Mouse (Mus musculus) heart, embryonic 12.5 days (tissue): Measurements from ENCODE around the gene Wsb2. TPM values are rescaled to one million over a fixed set of nuclear protein-coding genes. Genes with fewer than 3 reads are reported as not detected.
A peak's percentile ranks its signal among the peaks of the same experiment; 100 is the strongest.

ENCODE experiments used
- ATAC-seq: fragments of 200-750 bp; cut with Nextera tagmentation; 2 replicates; pipeline ENCODE4 v1.8.0; 2017; ENCODE audit warnings: moderate TSS enrichment, moderate library complexity; ENCODE audit not compliant: insufficient number of reproducible peaks, low FRiP score
- H3K27ac ChIP-seq: fragments of 300-500 bp; sonication (generic); 2 replicates; pipeline ENCODE4 v1.5.1; 2016; ENCODE audit warnings: mild to moderate bottlenecking, moderate library complexity; ENCODE audit not compliant: poor library complexity, severe bottlenecking
- H3K27me3 ChIP-seq: fragments of 300-500 bp; sonication (generic); replicated peaks from 2 replicates; pipeline ENCODE4 v1.6.1; 2016; ENCODE audit warnings: mild to moderate bottlenecking, moderate library complexity
- H3K36me3 ChIP-seq: fragments of 300-500 bp; sonication (generic); 2 replicates; pipeline ENCODE4 v1.6.1; 2016; ENCODE audit warnings: mild to moderate bottlenecking, moderate library complexity
- H3K4me1 ChIP-seq: fragments of 300-500 bp; sonication (generic); replicated peaks from 2 replicates; pipeline ENCODE4 v1.6.1; 2016; ENCODE audit warnings: mild to moderate bottlenecking
- H3K4me2 ChIP-seq: fragments of 300-500 bp; sonication (generic); 2 replicates; pipeline ENCODE4 v1.6.1; 2016; ENCODE audit warnings: mild to moderate bottlenecking, moderate library complexity
- H3K4me3 ChIP-seq: fragments of 300-500 bp; sonication (generic); 2 replicates; pipeline ENCODE4 v1.5.1; 2016; ENCODE audit warnings: mild to moderate bottlenecking
- H3K9ac ChIP-seq: fragments of 300-500 bp; sonication (generic); 2 replicates; pipeline ENCODE4 v1.6.1; 2016; ENCODE audit warnings: mild to moderate bottlenecking, moderate library complexity
- H3K9me3 ChIP-seq: fragments of 300-500 bp; sonication (generic); replicated peaks from 2 replicates; pipeline ENCODE4 v1.6.1; 2016; ENCODE audit warnings: mild to moderate bottlenecking, moderate library complexity
- WGBS: fragments of 180-500 bp; shearing (Covaris S2); methylation state at CpG from one replicate; pipeline ENCODE4 v1.1.7; 2016; 5-methylcytosine and 5-hydroxymethylcytosine counted together
- polyA plus RNA-seq: library from polyadenylated mRNA; unstranded; fragments of >200 nt; fragmentation: Nextera tagmentation; extraction: Ambion mirVana; gene quantifications from 2 replicates; pipeline ENCODE4 v1.2.1, GENCODE M21; 2016

The Wsb2 gene
- polyA plus RNA-seq: 94.4 and 96.8 TPM in 2 replicates

DNA sequence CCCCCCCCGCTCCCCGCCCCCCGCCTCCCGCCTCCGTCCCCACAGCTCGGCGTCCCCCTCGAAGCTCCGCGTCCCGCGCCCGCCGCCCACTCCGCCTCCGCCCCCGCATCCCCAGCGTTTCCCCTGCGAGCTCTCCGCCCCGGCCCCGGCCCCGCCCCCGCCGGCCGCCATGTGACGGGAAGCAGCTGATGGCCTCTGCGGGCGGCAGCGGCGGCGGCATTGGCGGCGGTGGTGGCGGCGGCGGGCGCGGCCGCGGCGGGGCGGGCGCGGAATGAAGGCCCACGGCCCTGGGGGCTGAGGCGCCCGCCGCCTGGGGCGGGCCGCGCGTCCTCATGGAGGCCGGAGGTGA is at the start of gene Wsb2:
TSS of gene Wsb2 (plus strand) at position 176 of the 349 bp plus-strand sequence.
- peaks cover 54% of the 10 kb centered on the region for H3K4me1 ChIP-seq
- peak within 1 kb of the TSS; percentile 98 for H3K27ac ChIP-seq
- no peaks in the 10 kb centered on the region for H3K9me3 ChIP-seq
- peak within 1 kb of the TSS; percentile 96 for H3K9ac ChIP-seq
- ATAC-seq: peak; percentile 86
- peak within 1 kb of the TSS; percentile 94 for H3K4me3 ChIP-seq
- H3K36me3 ChIP-seq: peaks cover 9% of the 10 kb centered on the region; the same call in 1 of the 2 replicates
- under 1% methylated on average over 40 of the region's 54 CpGs for WGBS
- peak within 1 kb of the TSS; percentile 88 for H3K4me2 ChIP-seq
- no peaks in the 10 kb centered on the region for H3K27me3 ChIP-seq

DNA sequence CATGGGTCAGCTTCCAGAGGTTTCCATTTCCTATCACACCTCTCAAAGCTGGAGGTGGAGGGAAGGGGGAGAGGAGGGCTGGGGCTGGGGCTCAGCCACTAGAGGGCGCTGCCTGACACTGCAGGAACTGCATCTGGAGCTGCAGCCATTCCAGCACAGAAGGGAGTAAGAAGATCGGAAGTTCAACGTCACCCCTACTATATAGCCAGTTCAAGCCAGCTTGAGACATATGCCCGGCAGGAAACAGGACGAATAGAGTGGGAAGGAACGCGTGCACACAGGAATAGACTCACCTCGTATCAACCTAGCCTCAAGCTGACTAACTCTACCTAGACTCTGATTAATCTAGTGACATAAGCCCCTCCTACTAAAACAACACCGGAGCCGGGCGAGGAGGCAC is 49.4 kb upstream of the Wsb2 start:
- H3K27ac ChIP-seq: no peak overlapping the region
- H3K4me2 ChIP-seq: no peak overlapping the region
- WGBS: 24% methylated on average over 11 of the region's 11 CpGs
- H3K4me1 ChIP-seq: peaks cover 16% of the 10 kb centered on the region
- H3K36me3 ChIP-seq: no peaks in the 10 kb centered on the region
- no peak overlapping the region for H3K4me3 ChIP-seq
- no peaks in the 10 kb centered on the region for H3K27me3 ChIP-seq
- ATAC-seq: 0 out of 2 replicates have a peak, but pooled peaks have one; percentile 25
- H3K9me3 ChIP-seq: 0 out of 2 replicates have a peak, but pooled peaks cover 3% of the 10 kb centered on the region
- H3K9ac ChIP-seq: no peak overlapping the region

- peak overlapping the region; percentile 35 for H3K4me3 ChIP-seq
- peaks cover 18% of the 10 kb centered on the region for H3K4me1 ChIP-seq
- H3K4me2 ChIP-seq: peak overlapping the region; percentile 60
- WGBS: 11% methylated on average over 14 of the region's 14 CpGs
- ATAC-seq: no peak
- no peak overlapping the region for H3K27ac ChIP-seq
- H3K27me3 ChIP-seq: no peaks in the 10 kb centered on the region
- H3K9me3 ChIP-seq: no peaks in the 10 kb centered on the region
- H3K36me3 ChIP-seq: no peaks in the 10 kb centered on the region
- no peak overlapping the region for H3K9ac ChIP-seq
Observed at GRCm38 (mm10) chr5:117313420-117313819, 43.7 kb upstream of the Wsb2 start.

- no peaks in the 10 kb centered on the region for H3K27me3 ChIP-seq
- no peaks in the 10 kb centered on the region for H3K36me3 ChIP-seq
- WGBS: 33% methylated on average over 10 of the region's 10 CpGs
- no peak overlapping the region for H3K27ac ChIP-seq
- peaks cover 18% of the 10 kb centered on the region for H3K4me1 ChIP-seq
- no peaks in the 10 kb centered on the region for H3K9me3 ChIP-seq
- H3K9ac ChIP-seq: no peak overlapping the region
- H3K4me3 ChIP-seq: peak overlapping the region; percentile 35
- no peak for ATAC-seq
- H3K4me2 ChIP-seq: peak overlapping the region; percentile 60
Observed at GRCm38 (mm10) chr5:117313909-117314308, 43.2 kb upstream of the Wsb2 start.

- H3K27ac ChIP-seq: no peak overlapping the region
- no peaks in the 10 kb centered on the region for H3K27me3 ChIP-seq
- 19% methylated on average over 9 of the region's 9 CpGs for WGBS
- peaks cover 18% of the 10 kb centered on the region for H3K4me1 ChIP-seq
- no peak for ATAC-seq
- H3K4me3 ChIP-seq: no peak overlapping the region
- H3K9me3 ChIP-seq: no peaks in the 10 kb centered on the region
- peak overlapping the region; percentile 15; the same call in 1 of the 2 replicates for H3K4me2 ChIP-seq
- H3K9ac ChIP-seq: peak overlapping the region; percentile 3; the same call in 1 of the 2 replicates
- no peaks in the 10 kb centered on the region for H3K36me3 ChIP-seq
Observed at GRCm38 (mm10) chr5:117314587-117315428, 42.3 kb upstream of the Wsb2 start.

DNA sequence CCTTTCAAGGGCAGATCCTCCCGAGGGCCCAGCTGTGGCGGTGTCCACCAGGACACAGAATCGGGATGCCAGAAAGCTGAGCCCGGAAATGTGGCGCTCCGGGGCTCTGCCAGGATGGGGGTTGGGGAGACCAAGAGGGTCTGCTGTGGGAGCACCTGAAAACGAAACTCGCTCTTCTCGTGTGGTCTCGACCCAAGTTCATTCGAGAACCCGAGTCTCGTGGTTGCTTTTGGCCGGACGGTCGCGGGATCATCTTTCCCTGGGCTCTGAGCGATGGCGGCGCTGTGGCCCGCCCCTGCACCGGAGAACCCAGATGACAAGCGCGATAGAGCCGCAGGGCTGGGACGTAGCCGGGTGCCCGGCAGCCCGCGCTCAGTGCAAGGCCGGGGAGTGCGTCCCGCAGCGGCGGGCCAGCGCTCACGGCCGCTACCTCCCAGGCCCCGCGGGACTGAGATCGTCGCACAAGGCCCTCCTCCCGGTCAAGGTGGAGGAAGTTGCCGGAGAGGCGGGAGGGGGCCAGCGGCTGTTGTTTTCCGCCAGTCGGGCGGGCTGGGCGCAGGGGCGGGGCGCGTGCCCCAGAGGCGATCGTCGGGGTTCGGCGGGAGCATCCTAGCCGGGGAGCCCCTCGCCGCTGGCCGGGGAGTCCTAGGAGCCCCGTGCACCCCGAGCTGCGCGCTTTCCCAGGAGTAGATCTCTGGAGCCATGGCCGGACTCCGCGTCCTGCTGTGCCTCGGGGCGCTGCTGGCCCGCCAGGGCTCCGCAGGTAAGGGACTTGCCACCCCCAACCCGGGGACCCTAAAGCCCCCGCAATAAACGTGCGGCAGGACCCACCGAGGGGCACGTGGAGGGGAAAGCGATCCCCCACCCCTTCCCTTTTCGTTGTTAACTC is 38.1 kb upstream of the Wsb2 start, which contains the start of gene Vsig10:
TSS of gene Vsig10 (plus strand) at position 343 of the 889 bp plus-strand sequence.
- under 1% methylated on average over 77 of the region's 81 CpGs for WGBS
- peak within 1 kb of the TSS; percentile 67 for H3K4me3 ChIP-seq
- H3K27me3 ChIP-seq: no peaks in the 10 kb centered on the region
- H3K9ac ChIP-seq: peak within 1 kb of the TSS; percentile 87
- H3K27ac ChIP-seq: peak within 1 kb of the TSS; percentile 50
- no peaks in the 10 kb centered on the region for H3K36me3 ChIP-seq
- ATAC-seq: peak; percentile 74
- H3K4me2 ChIP-seq: peak within 1 kb of the TSS; percentile 93
- peaks cover 18% of the 10 kb centered on the region for H3K4me1 ChIP-seq
- no peaks in the 10 kb centered on the region for H3K9me3 ChIP-seq

DNA sequence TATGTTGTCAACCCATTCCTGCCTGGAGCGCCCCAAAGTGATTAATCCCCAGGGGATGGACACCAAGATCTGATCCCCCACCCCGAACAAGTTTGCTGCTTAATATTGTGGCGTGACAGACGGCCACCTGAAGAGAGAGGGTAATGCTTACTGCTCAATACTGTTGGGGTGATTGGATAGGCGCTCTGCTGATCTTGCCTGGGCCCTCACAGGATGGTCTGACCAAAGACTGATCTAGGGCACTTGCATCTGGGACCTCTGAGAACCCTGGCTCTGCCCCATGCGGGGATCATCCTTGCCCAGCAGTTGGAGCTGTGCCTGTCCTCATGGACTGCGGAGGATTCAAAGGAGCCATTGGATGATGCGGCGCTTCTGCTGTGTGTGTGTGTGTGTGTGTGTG is 33.4 kb upstream of the Wsb2 start:
- H3K9ac ChIP-seq: no peak overlapping the region
- no peak overlapping the region for H3K4me2 ChIP-seq
- 75% methylated on average over 9 of the region's 9 CpGs for WGBS
- H3K4me3 ChIP-seq: no peak overlapping the region
- H3K4me1 ChIP-seq: 0 out of 2 replicates have a peak, but pooled peaks cover 5% of the 10 kb centered on the region
- H3K9me3 ChIP-seq: no peaks in the 10 kb centered on the region
- H3K27ac ChIP-seq: no peak overlapping the region
- ATAC-seq: no peak
- no peaks in the 10 kb centered on the region for H3K27me3 ChIP-seq
- peaks cover 12% of the 10 kb centered on the region; the same call in 1 of the 2 replicates for H3K36me3 ChIP-seq

- Histone ChIP-seq H3K4me3 (no peak overlapping the region), H3K9me3 (no peaks in the 10 kb centered on the region), H3K9ac (no peak overlapping the region), H3K27me3 (0 out of 2 replicates have a peak, but pooled peaks cover 3% of the 10 kb centered on the region), H3K4me1 (no peaks in the 10 kb centered on the region), H3K27ac (no peak overlapping the region), H3K36me3 (peaks cover 12% of the 10 kb centered on the region; the same call in 1 of the 2 replicates), H3K4me2 (no peak overlapping the region)
- 56% methylated on average over 6 of the region's 6 CpGs for WGBS
- no peak for ATAC-seq
Observed at GRCm38 (mm10) chr5:117326408-117326807, 30.7 kb upstream of the Wsb2 start.

- ATAC-seq: no peak
- Histone ChIP-seq H3K4me2 (no peak overlapping the region), H3K36me3 (peaks cover 15% of the 10 kb centered on the region), H3K9me3 (peaks cover 7% of the 10 kb centered on the region), H3K4me1 (no peaks in the 10 kb centered on the region), H3K27ac (no peak overlapping the region), H3K27me3 (0 out of 2 replicates have a peak, but pooled peaks cover 3% of the 10 kb centered on the region), H3K4me3 (no peak overlapping the region), H3K9ac (no peak overlapping the region)
- 82% methylated on average over 7 of the region's 7 CpGs for WGBS
Observed at GRCm38 (mm10) chr5:117330457-117330856, 26.6 kb upstream of the Wsb2 start.

- Histone ChIP-seq H3K4me2 (no peak overlapping the region), H3K9ac (no peak overlapping the region), H3K36me3 (peaks cover 49% of the 10 kb centered on the region), H3K4me1 (no peaks in the 10 kb centered on the region), H3K4me3 (no peak overlapping the region), H3K27me3 (no peaks in the 10 kb centered on the region), H3K9me3 (peaks cover 11% of the 10 kb centered on the region), H3K27ac (no peak overlapping the region)
- WGBS: 77% methylated on average over 10 of the region's 10 CpGs
- ATAC-seq: no peak
Observed at GRCm38 (mm10) chr5:117337999-117338398, 19.1 kb upstream of the Wsb2 start.

DNA sequence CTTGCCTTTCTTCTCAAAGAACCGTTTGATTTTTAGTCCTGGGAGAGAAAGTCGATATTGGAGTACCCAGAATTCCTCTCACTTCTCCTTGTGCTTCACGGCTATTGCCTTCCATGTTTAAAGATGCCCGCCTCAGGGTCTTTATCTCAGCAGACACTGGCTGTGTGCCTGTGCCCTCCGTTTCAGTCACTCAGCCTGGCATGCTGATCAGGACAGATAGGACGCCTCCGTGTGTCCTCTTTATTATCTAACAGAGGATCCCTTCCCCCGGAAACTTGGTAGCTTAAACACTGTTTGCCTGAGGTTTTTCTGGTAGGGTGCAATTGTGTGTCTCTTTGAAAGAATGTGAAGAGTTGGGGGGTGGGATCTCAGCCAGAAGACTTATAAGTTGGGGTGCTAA is 18.6 kb upstream of the Wsb2 start:
- Histone ChIP-seq H3K27me3 (no peaks in the 10 kb centered on the region), H3K27ac (no peak overlapping the region), H3K4me1 (no peaks in the 10 kb centered on the region), H3K9ac (no peak overlapping the region), H3K4me2 (no peak overlapping the region), H3K36me3 (peaks cover 49% of the 10 kb centered on the region), H3K4me3 (no peak overlapping the region), H3K9me3 (peaks cover 11% of the 10 kb centered on the region)
- WGBS: 75% methylated on average over 8 of the region's 8 CpGs
- ATAC-seq: no peak
